Mouse (Mus musculus) CH12.LX (cell line): ENCODE measurements at regions not wholly inside any gene's neighbourhood (a gene's known extent, or its start where the extent isn't known, plus 50 kb on each side); places are given as distances from the start of the nearest gene placed in this dataset.

ENCODE experiments used
- CTCF ChIP-seq, 2 experiments: IDR thresholded peaks in 1 of 2; conservative IDR thresholded peaks in 1 of 2; 2 replicates each; pipeline ENCODE4 v1.5.1; 2011 to 2012; ENCODE audit warnings: low read depth in 2 of 2, low read length in 2 of 2, improper control_type of control experiment in 1 of 2, inconsistent platforms in 1 of 2, mild to moderate bottlenecking in 1 of 2, moderate library complexity in 1 of 2
- MEF2A ChIP-seq: IDR thresholded peaks from 2 replicates; pipeline ENCODE4 v1.6.1; 2014; ENCODE audit warnings: low read depth, mild to moderate bottlenecking, inconsistent platforms, low read length, improper control_type of control experiment, borderline replicate concordance
- NRF1 ChIP-seq: IDR thresholded peaks from 2 replicates; pipeline ENCODE4 v1.6.1; 2014; ENCODE audit warnings: low read depth, mild to moderate bottlenecking, inconsistent platforms, low read length, improper control_type of control experiment, moderate library complexity
- TBP ChIP-seq: conservative IDR thresholded peaks from 2 replicates; pipeline ENCODE4 v1.6.1; 2011; ENCODE audit warnings: low read depth, low read length, improper control_type of control experiment
- ZC3H11A ChIP-seq: IDR thresholded peaks from 2 replicates; pipeline ENCODE4 v1.6.1; 2012; ENCODE audit warnings: low read depth, mild to moderate bottlenecking, inconsistent platforms, low read length, improper control_type of control experiment

GRCm38 (mm10) chr2:118015182-118015581 is 96.5 kb upstream of the Thbs1 start:
- TF ChIP-seq NRF1 (no peak), MEF2A (no peak), TBP (no peak), CTCF (conservative IDR thresholded peaks at IDR 0.05 in 1 of 2, IDR thresholded peaks at IDR 0.05 in 1 of 2; ENCODE audit: low read depth in 2 of 2, low read length in 2 of 2) (no peak), ZC3H11A (no peak)
